Mouse (Mus musculus) Muller cell, postnatal 12 days (primary cell): ENCODE data around the gene Elf1.
A peak's percentile ranks its signal among the peaks of the same experiment; 100 is the strongest.

Source experiments
- DNase-seq: peaks from one replicate; pipeline ENCODE4 v3.0.0-alpha.2; 2015; ENCODE audit errors: inconsistent ontology term

Gene Elf1

GRCm38 (mm10) chr14:79489150-79489549, 8.2 kb downstream of the Elf1 start:
- no peak for DNase-seq

DNA sequence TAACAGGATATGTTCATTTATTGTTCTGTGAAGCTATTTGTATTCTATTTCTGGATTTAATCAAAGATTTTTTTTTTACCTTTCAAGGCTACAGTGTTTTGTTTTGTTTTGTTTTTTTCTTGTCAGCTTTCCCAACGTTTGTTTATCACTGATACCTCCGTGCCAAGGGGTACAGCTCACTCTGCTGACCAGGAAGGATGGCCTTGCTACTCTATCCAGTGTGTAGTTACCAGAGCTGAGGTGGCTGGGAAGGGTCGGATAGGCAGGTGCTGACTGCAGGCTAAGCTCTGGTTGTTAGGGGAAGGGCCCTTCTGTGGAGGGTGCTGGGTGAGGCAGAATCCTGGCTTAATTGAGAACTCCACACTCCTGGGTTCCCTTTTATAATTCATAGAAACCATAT, 9.3 kb downstream of the Elf1 start:
- no peak for DNase-seq

- no peak for DNase-seq
Measured at GRCm38 (mm10) chr14:79494349-79494748, 13.4 kb downstream of the Elf1 start.

DNA sequence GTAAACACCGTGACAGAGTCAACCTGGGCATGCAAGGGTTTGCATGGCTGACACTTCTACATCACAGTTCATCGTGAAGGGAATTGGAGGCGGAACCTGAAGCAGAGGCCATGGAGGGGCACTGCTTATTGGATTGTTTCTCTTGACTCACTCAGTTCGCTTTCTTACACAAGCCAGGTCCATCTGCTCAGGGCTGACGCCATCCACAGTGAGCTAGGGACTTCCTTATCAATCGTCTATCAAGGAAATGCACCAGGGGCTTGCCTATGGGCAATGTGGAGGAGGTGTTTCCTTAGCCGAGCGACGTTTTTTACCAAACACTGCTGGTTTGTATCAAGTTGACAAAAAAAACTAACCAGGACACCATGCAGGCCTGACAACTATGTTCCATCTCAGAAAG, 18.3 kb downstream of the Elf1 start:
- DNase-seq = no peak

DNA sequence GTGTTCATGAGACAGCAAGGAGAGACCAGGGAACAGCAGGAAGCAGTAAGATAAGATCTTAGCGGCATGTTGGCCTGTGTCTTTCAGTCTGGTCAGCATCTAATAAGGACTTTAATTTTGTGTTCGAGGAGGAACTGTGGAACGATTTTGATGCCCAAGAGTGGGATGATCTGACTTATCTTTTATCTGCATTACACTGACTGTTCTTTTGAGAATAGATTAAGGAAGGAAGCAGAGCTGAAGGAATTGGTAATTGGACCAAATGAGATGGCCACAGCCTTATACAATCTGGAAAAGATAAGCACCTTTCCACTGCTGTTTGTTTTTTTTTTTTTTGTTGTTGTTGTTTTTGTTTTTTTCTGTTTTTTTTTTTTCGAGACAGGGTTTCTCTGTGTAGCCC, 19.8 kb downstream of the Elf1 start:
- DNase-seq = no peak

DNA sequence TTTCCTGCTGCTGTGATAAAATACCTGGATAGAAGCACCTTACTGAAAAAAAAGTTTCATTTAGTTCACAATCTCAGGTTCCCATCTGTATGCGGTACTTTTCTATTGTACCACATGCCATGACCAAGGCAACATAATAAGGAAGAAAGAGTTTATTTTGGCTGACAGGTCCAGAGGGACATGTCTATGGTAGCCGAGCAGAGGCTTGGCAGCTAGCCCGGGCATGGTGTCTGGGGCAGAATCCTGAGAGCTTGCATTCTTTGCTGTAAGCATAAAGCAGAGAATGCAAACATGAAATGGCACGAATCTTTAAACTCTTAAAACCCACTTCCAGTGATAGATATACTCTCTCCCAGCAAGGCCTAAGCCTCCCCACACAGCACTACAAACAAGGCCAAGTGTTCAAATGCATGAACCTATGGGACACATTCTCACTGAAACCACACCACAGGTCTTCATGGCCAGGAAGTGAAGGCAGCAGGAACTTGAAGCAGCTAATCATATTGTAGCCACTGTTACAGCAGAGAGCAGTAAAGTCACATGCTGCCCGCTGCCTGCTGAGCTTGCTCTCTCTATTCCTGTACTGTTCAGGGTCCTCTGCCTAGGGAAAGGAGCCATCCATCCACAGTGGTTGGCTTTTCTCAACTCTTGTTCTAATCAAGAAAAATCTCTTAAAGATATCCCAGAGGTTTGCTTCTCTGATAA, 22.5 kb downstream of the Elf1 start:
- DNase-seq = peak; percentile 58

- peak; percentile 62 for DNase-seq
Measured at GRCm38 (mm10) chr14:79504246-79505006, 23.4 kb downstream of the Elf1 start.

- no peak for DNase-seq
Measured at GRCm38 (mm10) chr14:79506207-79506606, 25.2 kb downstream of the Elf1 start.

GRCm38 (mm10) chr14:79507846-79508245, 26.9 kb downstream of the Elf1 start:
- DNase-seq = no peak

GRCm38 (mm10) chr14:79508662-79509305, 27.8 kb downstream of the Elf1 start:
- no peak for DNase-seq

- no peak for DNase-seq
Measured at GRCm38 (mm10) chr14:79511521-79511920, 30.5 kb downstream of the Elf1 start.

GRCm38 (mm10) chr14:79513951-79514350, 33.0 kb downstream of the Elf1 start:
- no peak for DNase-seq

- no peak for DNase-seq
Measured at GRCm38 (mm10) chr14:79515100-79515499, 34.1 kb downstream of the Elf1 start.

DNA sequence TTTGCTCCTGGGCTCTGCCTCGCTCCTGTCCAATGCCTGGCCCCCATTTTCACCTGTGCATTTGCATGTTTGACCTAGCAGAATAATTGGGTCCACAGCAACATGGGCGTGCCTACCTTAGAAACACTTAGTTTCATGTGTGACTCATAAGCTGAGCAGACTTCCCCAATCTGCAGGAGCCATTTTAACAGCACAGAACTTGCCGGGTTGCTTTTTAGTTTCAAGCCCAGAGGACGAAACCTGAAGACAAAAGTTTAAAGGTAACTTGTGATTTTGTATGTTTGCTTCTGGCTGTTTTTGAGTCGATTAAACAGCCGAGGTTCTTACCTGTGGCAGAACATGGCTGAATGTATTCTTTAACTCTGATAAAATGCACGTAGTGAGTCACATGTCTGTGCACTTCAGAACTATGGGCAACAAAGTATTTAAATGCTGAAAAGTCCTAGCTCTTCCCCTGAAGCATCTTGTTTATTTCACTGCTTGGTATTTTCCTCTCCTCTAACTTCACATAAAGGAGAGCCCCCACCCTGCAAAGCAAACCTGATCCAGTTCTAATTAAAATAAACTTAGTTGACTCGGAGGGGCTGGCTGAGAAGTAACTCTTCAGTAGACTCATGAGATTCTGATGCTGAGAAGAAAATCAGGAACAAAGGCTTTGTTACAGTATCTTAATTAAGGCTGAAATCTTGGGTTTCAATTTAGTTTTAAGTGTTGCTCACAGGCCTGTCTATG, 34.7 kb downstream of the Elf1 start:
- DNase-seq = no peak

DNA sequence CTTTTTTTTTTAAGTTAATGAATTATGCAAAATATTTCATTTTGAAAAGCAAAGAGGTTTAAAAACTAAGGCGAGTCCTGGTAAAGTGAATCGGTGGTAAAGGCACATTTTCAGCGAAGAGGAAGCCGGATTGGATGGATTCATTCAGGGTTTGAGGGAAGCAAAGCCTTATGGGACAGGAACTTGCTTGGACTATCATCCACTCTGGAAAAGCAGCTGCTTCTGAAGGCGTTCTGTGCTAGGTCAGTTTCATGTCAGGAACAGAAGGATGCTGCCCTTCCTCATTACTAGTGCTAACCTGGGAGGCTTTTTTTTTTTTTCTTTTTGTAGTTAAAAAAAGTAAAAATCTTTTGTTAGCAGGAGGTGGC, 35.2 kb downstream of the Elf1 start:
- DNase-seq = no peak

- DNase-seq = no peak
Measured at GRCm38 (mm10) chr14:79516751-79517150, 35.8 kb downstream of the Elf1 start.

DNA sequence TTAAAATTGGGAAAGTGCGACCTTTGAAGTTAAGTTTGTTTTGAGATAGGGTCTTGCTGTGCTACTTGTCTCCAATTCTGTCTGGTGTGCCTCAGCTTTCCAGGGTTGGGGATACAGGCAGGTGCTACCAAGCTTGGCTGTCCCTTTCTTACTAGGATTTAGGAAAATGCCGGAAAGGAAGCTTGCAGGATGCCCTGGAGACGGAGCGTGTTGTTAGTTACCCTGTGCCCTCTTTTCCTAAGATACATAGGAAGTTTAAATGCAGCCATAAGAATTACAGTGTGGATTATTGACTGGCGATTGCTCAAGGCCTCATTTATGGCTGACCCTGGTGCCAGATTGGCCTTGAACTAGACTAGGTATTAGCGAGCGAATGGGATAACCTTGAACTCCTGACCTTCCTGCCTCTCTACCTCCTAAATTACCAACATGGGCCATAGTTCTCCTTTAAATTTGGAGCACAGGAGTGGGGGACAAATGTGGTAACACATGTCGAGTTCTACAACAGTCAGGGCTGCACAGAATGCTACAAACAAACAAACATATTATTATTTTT, 36.3 kb downstream of the Elf1 start:
- no peak for DNase-seq

DNA sequence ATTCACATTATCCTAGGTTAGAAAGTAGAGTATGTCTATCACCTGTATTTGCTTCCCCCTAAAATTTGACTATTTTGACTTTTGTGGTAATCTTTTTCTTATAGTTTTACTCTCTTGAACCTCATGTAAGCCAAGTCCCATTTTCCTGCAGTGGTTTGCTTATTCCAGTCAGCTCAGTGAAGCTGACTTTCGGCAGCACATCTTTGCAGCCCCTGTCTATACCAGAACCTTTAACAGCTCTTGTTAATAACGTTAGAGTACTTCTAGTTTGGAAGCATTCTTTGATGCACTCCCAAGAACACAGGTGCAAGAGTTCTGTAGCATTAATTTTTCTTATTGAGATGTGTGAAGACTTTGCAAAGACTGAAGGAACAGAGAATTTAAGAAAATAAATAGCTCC, 37.1 kb downstream of the Elf1 start:
- DNase-seq = no peak

GRCm38 (mm10) chr14:79518761-79519662, 38.0 kb downstream of the Elf1 start:
- DNase-seq = peak; percentile 51

GRCm38 (mm10) chr14:79519663-79519975, 38.6 kb downstream of the Elf1 start:
- DNase-seq = no peak

DNA sequence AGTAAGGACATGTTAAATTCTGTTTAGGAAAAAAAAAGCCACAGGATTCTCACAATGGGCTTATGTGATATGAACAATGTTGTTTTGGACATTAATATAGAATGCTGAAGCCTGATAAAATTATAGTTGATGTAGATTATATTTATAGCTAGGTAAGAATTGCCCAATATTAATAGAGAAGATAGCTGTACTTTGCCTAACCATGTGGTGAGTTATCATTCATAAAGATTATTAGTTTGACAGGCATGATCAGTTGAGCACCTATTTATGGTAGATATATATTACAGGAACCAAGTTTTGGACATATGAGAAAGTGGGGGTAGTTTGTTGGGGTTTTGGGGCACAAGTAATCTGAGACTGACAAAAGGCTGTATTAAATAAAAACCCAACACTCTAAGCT, 39.6 kb downstream of the Elf1 start:
- no peak for DNase-seq
